Mouse (Mus musculus) liver, adult 2 months (tissue): ENCODE measurements around the gene Tas1r1. TPM values are rescaled to one million over a fixed set of nuclear protein-coding genes. Genes with fewer than 3 reads are reported as not detected.

ENCODE experiments used
- DNase-seq: peaks from one replicate; pipeline ENCODE4 v3.0.0-alpha.2; 2011; ENCODE audit warnings: low read depth, low spot score; ENCODE audit errors: extremely low read depth
- H3K27ac ChIP-seq: fragments of 200-500 bp; replicated peaks from 2 replicates; pipeline ENCODE4 v1.5.1; 2012; ENCODE audit warnings: low read depth, mild to moderate bottlenecking, control low read depth, inconsistent platforms, low read length; ENCODE audit not compliant: insufficient read depth
- H3K27me3 ChIP-seq: fragments of 200-500 bp; 2 replicates; pipeline ENCODE4 v1.6.1; 2012; ENCODE audit warnings: mild to moderate bottlenecking, moderate library complexity, low read length, inconsistent platforms; ENCODE audit not compliant: control insufficient read depth, insufficient read depth
- H3K36me3 ChIP-seq: fragments of 200-500 bp; 2 replicates; pipeline ENCODE4 v1.6.1; 2012; ENCODE audit warnings: low read length, inconsistent platforms; ENCODE audit not compliant: control insufficient read depth, insufficient read depth
- H3K4me1 ChIP-seq: fragments of 200-500 bp; 2 replicates; pipeline ENCODE4 v1.6.1; 2011; ENCODE audit warnings: low read length; ENCODE audit not compliant: control insufficient read depth, insufficient read depth
- H3K4me3 ChIP-seq: fragments of 200-500 bp; 2 replicates; pipeline ENCODE4 v1.5.1; 2011; ENCODE audit warnings: low read depth, mild to moderate bottlenecking, control low read depth, low read length, moderate library complexity; ENCODE audit not compliant: insufficient read depth
- H3K79me2 ChIP-seq: fragments of 200-500 bp; 2 replicates; pipeline ENCODE4 v1.6.1; 2012; ENCODE audit warnings: inconsistent platforms, mild to moderate bottlenecking, low read length, moderate library complexity; ENCODE audit not compliant: control insufficient read depth, insufficient read depth
- H3K9ac ChIP-seq: fragments of 200-500 bp; 2 replicates; pipeline ENCODE4 v1.6.1; 2012; ENCODE audit warnings: low read depth, mild to moderate bottlenecking, control low read depth, inconsistent platforms, low read length
- CTCF ChIP-seq: fragments of 200-500 bp; IDR thresholded peaks from 2 replicates; pipeline ENCODE4 v1.5.1; 2011; ENCODE audit warnings: low read depth, low read length, control low read depth
- POLR2A ChIP-seq: fragments of 200-500 bp; IDR thresholded peaks from 2 replicates; pipeline ENCODE4 v1.6.1; 2011; ENCODE audit warnings: low read length, control low read depth; ENCODE audit not compliant: insufficient read depth; ENCODE audit errors: extremely low read depth
- WGBS: fragments of 180-500 bp; shearing (Covaris S2); methylation state at CpG from one replicate; pipeline ENCODE4 v1.1.7; 2018; 5-methylcytosine and 5-hydroxymethylcytosine counted together
- polyA plus RNA-seq: library from polyadenylated mRNA; depleted of rRNA; stranded (reverse); fragments of >200 nt; gene quantifications from 2 replicates; pipeline ENCODE4 v1.2.3, GENCODE M21; 2012
- total RNA-seq: library from RNA; depleted of rRNA; stranded (reverse); fragments of >200 nt; gene quantifications from 2 replicates; pipeline ENCODE4 v1.2.3, GENCODE M21; 2014

Tas1r1 gene
- total and polyA plus RNA-seq, 2 experiments: not detected

DNA sequence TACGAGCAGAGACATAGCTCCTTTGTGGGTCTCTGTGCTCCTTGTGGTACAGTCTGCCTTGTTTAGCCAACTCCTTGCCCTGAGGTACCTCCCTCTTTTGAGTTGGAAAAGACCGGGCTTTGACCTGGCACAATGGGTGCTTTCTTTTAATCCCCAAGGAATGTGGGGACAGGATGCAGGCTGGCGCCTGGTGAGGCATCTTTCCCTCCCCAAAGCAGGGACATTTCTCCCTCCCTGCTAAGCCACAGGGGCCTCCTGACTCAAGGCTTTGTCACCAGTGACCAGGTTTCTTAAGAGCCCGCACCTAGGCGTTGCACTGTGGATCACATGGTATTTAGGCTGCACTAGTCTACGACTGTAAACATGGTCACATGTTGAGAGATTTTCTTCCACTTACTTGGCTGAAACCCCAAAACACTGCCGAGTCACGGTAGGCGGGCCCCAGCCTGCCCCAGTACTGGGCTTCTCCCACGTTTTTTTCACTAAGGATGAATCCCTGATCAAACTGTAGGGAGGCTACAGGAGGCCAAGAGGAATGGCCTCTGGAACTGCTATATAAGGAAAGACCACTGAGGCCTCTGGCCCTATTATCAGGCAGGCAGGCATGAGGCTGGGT, 28.2 kb downstream of the Tas1r1 start:
- Histone ChIP-seq H3K27ac (peak overlapping the region; percentile 88), H3K9ac (peak overlapping the region; percentile 93)
- DNase-seq: peak; percentile 96

GRCm38 (mm10) chr4:152009076-152010051, 29.0 kb downstream of the Tas1r1 start:
- DNase-seq: peak; percentile 69
- peak overlapping the region; percentile 73 for H3K27ac ChIP-seq
- peak overlapping the region; percentile 93 for H3K9ac ChIP-seq
- TF ChIP-seq POLR2A (no peak), CTCF (no peak)
- H3K79me2 ChIP-seq: peaks cover 16% of the 10 kb centered on the region
- H3K27me3 ChIP-seq: no peaks in the 10 kb centered on the region
- H3K4me1 ChIP-seq: peaks cover 24% of the 10 kb centered on the region
- H3K4me3 ChIP-seq: peak overlapping the region; percentile 61
- under 1% methylated on average over 113 of the region's 115 CpGs for WGBS
- H3K36me3 ChIP-seq: peaks cover 4% of the 10 kb centered on the region; the same call in 1 of the 2 replicates

More for the DNA sequence above, 28.2 kb downstream of the Tas1r1 start:
- H3K36me3 ChIP-seq: peaks cover 6% of the 10 kb centered on the region; the same call in 1 of the 2 replicates
- peak overlapping the region; percentile 61 for H3K4me3 ChIP-seq
- no peaks in the 10 kb centered on the region for H3K27me3 ChIP-seq
- H3K79me2 ChIP-seq: peaks cover 16% of the 10 kb centered on the region
- TF ChIP-seq CTCF (no peak), POLR2A (peak; percentile 40; the same call in 1 of the 2 replicates)
- WGBS: 2% methylated on average over 10 of the region's 10 CpGs
- peaks cover 24% of the 10 kb centered on the region for H3K4me1 ChIP-seq

GRCm38 (mm10) chr4:152008622-152009075, 29.7 kb downstream of the Tas1r1 start, which contains the start of gene Klhl21:
TSS of gene Klhl21 (plus strand) at chr4:152008803.
- peaks cover 18% of the 10 kb centered on the region for H3K4me1 ChIP-seq
- WGBS: under 1% methylated on average over 45 of the region's 45 CpGs

GRCm38 (mm10) chr4:152008148-152008500, 30.2 kb downstream of the Tas1r1 start:
- Histone ChIP-seq H3K27me3 (no peaks in the 10 kb centered on the region), H3K79me2 (peaks cover 16% of the 10 kb centered on the region), H3K36me3 (no peaks in the 10 kb centered on the region), H3K9ac (peak overlapping the region; percentile 70), H3K4me3 (peak overlapping the region; percentile 61), H3K4me1 (peaks cover 18% of the 10 kb centered on the region), H3K27ac (peak overlapping the region; percentile 71)
- 1% methylated on average over 14 of the region's 14 CpGs for WGBS
- no peak for DNase-seq
- TF ChIP-seq CTCF (no peak), POLR2A (no peak)

More at GRCm38 (mm10) chr4:152008622-152009075, 29.7 kb downstream of the Tas1r1 start, which contains the start of gene Klhl21:
- Histone ChIP-seq H3K79me2 (peaks cover 16% of the 10 kb centered on the region), H3K4me3 (peak within 1 kb of the TSS; percentile 61), H3K27ac (peak within 1 kb of the TSS; percentile 73), H3K9ac (peak within 1 kb of the TSS; percentile 93), H3K36me3 (no peaks in the 10 kb centered on the region), H3K27me3 (no peaks in the 10 kb centered on the region)
- DNase-seq: peak; percentile 76
- TF ChIP-seq CTCF: no peak
- TF ChIP-seq POLR2A: peak; percentile 97

DNA sequence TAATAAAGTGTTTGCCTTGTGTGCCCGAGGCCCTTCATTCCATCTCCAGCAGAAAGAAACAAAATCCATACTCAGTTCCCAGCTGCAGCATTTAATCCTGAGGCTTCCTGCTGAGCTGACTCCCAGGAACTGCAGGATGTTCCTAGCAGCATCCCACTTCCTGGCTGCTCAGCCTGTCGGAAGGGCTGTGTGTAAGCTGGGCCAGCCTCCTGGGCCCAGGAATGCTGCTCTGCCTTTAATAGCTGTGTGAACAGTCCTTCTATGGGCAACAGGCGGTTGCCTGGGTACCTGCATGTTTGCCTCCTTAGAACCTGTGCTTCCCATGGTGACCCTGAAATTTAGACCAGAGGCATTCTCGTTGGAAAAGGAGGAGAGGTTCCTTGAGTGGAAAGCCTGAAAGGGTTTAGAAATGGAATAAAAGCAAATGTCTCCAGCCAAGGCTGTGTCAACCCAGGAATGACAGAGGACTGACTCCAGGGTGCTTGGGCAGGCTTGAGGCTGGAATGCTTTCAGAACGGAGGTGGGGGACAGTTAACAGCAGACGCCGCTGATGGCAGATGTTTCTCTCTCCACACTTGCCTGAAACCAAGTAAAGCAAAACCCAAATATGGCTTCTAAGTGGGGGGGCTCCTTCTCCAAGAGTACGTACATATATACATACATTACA, 30.8 kb downstream of the Tas1r1 start:
- TF ChIP-seq POLR2A: no peak
- TF ChIP-seq CTCF: no peak
- no peak overlapping the region for H3K4me3 ChIP-seq
- peaks cover 16% of the 10 kb centered on the region for H3K79me2 ChIP-seq
- H3K27ac ChIP-seq: no peak overlapping the region
- no peaks in the 10 kb centered on the region for H3K27me3 ChIP-seq
- WGBS: 52% methylated on average over 8 of the region's 8 CpGs
- DNase-seq: no peak
- no peaks in the 10 kb centered on the region for H3K36me3 ChIP-seq
- H3K4me1 ChIP-seq: peaks cover 14% of the 10 kb centered on the region
- peak overlapping the region; percentile 70; the same call in 1 of the 2 replicates for H3K9ac ChIP-seq
